Mouse (Mus musculus): ENCODE measurements around the gene Llph. TPM values are rescaled to one million over a fixed set of nuclear protein-coding genes. Genes with fewer than 3 reads are reported as not detected.

Gene Llph
- polyA plus RNA-seq, 1 experiment from 2014 or later: 38.7 TPM

DNA sequence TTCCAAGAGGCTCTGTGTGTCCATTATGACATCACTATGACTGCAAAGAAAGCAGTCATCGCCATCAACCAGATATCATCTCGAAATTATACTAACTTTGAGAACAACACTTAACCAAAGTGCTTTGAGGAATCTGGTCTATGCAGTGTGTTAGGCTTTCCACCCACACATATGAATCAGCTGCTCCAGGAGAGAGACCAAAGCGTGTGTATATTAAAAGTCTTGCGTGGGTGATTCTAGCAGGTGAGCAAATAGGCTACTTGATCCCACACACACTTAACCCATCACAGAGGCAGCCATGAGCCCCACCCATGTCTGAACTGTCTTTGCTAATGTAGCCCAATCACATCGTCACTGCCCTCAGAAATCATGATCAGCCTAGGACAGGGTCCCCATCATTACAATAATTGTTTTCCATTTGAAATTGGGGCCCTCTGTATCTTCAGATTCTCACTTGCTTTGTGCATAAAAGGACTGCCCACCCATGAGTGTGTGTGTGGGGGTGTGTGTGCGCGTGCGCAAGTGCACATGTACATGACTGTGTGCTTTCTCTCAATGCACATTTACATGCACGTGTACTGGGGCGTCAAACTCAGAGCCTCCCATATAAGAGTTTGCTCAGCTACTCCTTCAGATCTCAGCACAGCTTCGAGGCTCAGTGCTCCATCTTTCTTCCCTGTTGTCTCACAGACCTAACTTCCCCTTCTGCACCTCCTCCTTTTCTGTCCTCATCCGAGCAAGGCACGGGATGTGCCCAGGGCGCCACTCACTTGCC, 29.6 kb upstream of the Llph start:
- WGBS: 86% methylated on average over 14 of the region's 14 CpGs
- H3K4me1 ChIP-seq (replicated peaks; ENCODE audit: control insufficient read depth, insufficient read depth, low read length): peaks cover 8% of the 10 kb centered on the region; the same call in 1 of the 2 replicates
- no peaks in the 10 kb centered on the region for H3K9me3 ChIP-seq (ENCODE audit: control insufficient read depth, low read length)
- peaks cover 13% of the 10 kb centered on the region for H3K27me3 ChIP-seq (ENCODE audit: control insufficient read depth, insufficient read depth, low read length)
- no peaks in the 10 kb centered on the region for H3K36me3 ChIP-seq (replicated peaks; ENCODE audit: control insufficient read depth, insufficient read depth)
- no peak overlapping the region for H3K4me3 ChIP-seq (replicated peaks; ENCODE audit: low read length)
- no peak overlapping the region for H3K4me2 ChIP-seq (replicated peaks)
- DNase-seq (ENCODE audit: low spot score) (no peak), ATAC-seq (ENCODE audit: low FRiP score) (no peak)
- no peak overlapping the region for H3K27ac ChIP-seq
- no peak overlapping the region for H3K9ac ChIP-seq

DNA sequence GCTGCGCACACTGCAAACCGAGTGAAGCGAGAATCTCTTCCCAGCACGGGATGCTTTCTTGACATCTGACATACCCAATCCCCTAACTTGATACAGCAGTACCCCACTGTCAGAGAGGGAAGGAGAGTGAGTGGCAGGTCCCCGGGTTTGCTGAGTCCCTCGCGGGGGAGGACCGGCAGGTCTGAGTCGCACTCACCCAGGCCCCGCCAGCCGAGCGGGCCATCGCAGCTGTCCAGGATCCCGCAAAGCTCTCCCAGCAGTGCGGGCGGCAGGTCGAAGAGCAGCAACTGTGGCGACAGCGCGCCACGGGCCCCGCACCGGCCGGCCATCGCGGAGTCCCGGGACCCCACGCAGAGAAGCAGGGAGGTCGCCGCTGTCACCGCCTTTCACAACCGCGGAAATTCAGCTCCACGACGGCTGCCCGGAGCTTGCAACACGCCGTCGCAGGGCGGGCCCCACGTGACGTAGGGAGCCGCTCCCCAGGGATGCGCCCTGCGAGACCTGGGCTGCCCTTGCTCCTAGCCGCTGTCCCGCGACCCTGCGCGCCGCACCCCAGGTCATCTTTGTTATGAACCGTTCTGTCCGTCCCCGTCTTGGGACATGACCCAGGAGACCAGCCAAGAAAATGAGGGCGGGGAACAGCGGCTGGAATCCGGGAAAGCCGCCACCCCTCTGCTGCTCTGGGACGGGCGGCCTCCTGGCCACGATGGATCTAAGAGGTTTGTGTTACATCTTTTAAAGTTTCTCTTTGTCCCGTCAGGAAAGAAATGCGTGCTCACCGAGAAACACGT, 25.5 kb upstream of the Llph start, which contains the start of gene Tmbim4:
TSS of gene Tmbim4 (plus strand) at position 460 of the 791 bp plus-strand sequence.
- Histone ChIP-seq H3K36me3 (replicated peaks; ENCODE audit: control insufficient read depth, insufficient read depth) (no peaks in the 10 kb centered on the region), H3K4me1 (replicated peaks; ENCODE audit: control insufficient read depth, insufficient read depth, low read length) (peaks cover 8% of the 10 kb centered on the region; the same call in 1 of the 2 replicates), H3K9ac (peak within 1 kb of the TSS; percentile 50), H3K27ac (no peak within 1 kb of the TSS), H3K27me3 (ENCODE audit: control insufficient read depth, insufficient read depth, low read length) (peaks cover 13% of the 10 kb centered on the region), H3K4me3 (replicated peaks; ENCODE audit: low read length) (peak within 1 kb of the TSS; percentile 40), H3K9me3 (ENCODE audit: control insufficient read depth, low read length) (no peaks in the 10 kb centered on the region), H3K4me2 (replicated peaks) (peak within 1 kb of the TSS; percentile 66)
- ATAC-seq (ENCODE audit: low FRiP score) (peak; percentile 37; the same call in 1 of the 2 replicates), DNase-seq (ENCODE audit: low spot score) (no peak)
- WGBS: 1% methylated on average over 65 of the region's 65 CpGs

DNA sequence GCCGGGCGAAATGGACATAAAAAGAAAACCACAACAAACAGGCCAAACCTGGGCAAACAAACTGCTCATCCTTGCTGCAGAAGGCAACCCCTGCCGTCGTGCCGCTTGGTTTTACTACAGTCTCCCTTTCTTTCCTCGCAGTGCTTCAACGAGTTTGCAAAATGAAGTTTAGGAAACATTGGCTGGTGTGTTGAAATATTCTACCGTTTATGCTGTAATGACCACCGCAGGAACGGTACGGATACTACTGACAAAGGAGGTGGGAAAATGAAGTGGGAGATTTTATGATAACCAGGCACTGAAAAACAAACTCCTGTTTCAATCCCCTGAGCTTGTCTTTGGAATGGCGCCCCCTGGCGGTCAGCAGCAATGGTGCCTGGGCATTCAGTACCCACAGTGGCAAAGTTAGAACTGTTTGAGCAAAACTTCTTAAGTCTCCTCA, 24.9 kb upstream of the Llph start, which contains the start of gene Irak3:
TSS of gene Irak3 (minus strand) at position 170 of the 442 bp plus-strand sequence.
- no peak within 1 kb of the TSS for H3K27ac ChIP-seq
- 0 out of 2 replicates have a peak, but pooled peaks have one; percentile 31 for ATAC-seq (ENCODE audit: low FRiP score)
- WGBS: 3% methylated on average over 13 of the region's 13 CpGs

DNA sequence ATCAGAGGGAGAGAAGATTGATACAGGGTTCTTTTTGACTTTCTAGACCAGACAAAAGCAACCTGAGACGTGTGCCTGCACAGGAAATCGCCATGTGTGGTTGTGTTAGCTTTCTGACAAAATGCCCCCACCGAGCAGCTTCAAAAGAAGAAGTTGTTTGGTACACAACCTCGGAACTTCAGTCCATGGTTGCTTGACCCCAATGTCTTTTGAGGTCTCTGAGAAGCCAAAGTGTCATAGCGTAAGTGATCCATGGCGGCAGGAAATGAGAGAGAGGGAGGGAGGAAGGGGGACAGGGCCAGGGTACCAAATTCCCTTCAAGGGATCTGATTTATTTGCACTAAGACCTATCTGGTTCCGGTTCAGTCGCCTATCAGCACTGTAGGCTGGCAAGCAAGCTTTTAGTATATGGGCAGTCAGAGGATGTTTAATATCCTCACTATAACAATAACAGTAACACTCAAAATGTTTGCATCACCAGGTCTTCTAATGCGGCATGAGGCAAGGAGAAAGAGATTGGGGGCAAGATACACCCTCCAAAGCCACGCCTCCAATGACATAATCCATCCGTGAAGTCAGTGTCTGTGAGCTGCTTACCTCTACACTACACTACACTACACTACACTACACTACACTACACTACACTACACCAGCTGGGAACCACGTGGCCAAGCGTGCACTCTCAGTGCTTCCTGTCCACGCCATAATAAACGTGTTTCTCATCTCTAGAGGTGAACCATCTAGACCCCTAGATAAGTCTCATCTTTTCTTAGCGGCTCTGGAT, 24.2 kb upstream of the Llph start:
- no peak overlapping the region for H3K27ac ChIP-seq
- H3K4me1 ChIP-seq (replicated peaks; ENCODE audit: control insufficient read depth, insufficient read depth, low read length): peaks cover 8% of the 10 kb centered on the region; the same call in 1 of the 2 replicates
- H3K36me3 ChIP-seq (replicated peaks; ENCODE audit: control insufficient read depth, insufficient read depth): no peaks in the 10 kb centered on the region
- no peaks in the 10 kb centered on the region for H3K9me3 ChIP-seq (ENCODE audit: control insufficient read depth, low read length)
- H3K4me2 ChIP-seq (replicated peaks): no peak overlapping the region
- H3K27me3 ChIP-seq (ENCODE audit: control insufficient read depth, insufficient read depth, low read length): peaks cover 13% of the 10 kb centered on the region
- no peak for ATAC-seq (ENCODE audit: low FRiP score)
- no peak for DNase-seq (ENCODE audit: low spot score)
- 77% methylated on average over 16 of the region's 16 CpGs for WGBS
- H3K4me3 ChIP-seq (replicated peaks; ENCODE audit: low read length): no peak overlapping the region
- no peak overlapping the region for H3K9ac ChIP-seq

More for the DNA sequence above, 24.9 kb upstream of the Llph start, which contains the start of gene Irak3:
- Histone ChIP-seq H3K4me3 (replicated peaks; ENCODE audit: low read length) (peak within 1 kb of the TSS; percentile 40), H3K4me1 (replicated peaks; ENCODE audit: control insufficient read depth, insufficient read depth, low read length) (peaks cover 8% of the 10 kb centered on the region; the same call in 1 of the 2 replicates), H3K9ac (peak within 1 kb of the TSS; percentile 50), H3K27me3 (ENCODE audit: control insufficient read depth, insufficient read depth, low read length) (peaks cover 13% of the 10 kb centered on the region), H3K36me3 (replicated peaks; ENCODE audit: control insufficient read depth, insufficient read depth) (no peaks in the 10 kb centered on the region), H3K4me2 (replicated peaks) (peak within 1 kb of the TSS; percentile 66), H3K9me3 (ENCODE audit: control insufficient read depth, low read length) (no peaks in the 10 kb centered on the region)
- peak; percentile 87 for DNase-seq (ENCODE audit: low spot score)

DNA sequence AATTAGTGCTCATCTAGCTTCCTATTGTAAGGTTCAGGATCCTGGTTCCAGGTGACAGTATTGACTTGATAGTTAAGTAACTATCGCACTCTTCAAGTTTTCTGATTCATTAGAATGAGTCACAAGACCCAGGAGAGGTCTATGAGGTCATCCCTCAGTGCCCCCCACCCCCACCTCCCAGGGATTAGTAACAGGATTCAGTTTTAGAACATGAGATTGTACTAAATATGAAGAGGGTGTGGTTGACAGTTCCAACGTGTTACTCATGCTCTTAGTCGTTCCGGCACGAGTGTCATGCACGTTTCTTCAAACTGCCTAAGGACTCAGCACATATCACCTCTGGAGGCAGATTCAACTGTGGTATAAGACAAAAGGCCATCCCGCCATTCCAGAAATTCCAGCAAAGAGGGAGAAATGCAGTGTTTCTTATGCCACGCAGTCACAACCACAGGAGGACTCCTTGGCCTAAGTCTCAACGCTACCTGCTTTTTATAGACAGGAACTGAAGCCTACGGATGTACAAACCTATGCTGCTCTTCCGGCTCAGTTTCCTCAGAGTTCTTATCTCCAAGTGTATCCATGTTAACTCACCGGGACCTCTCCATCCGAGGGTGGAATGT, 22.2 kb upstream of the Llph start:
- no peak for DNase-seq (ENCODE audit: low spot score)
- Histone ChIP-seq H3K9me3 (ENCODE audit: control insufficient read depth, low read length) (no peaks in the 10 kb centered on the region), H3K4me3 (replicated peaks; ENCODE audit: low read length) (no peak overlapping the region), H3K9ac (no peak overlapping the region), H3K4me2 (replicated peaks) (no peak overlapping the region), H3K36me3 (replicated peaks; ENCODE audit: control insufficient read depth, insufficient read depth) (no peaks in the 10 kb centered on the region), H3K27ac (no peak overlapping the region), H3K4me1 (replicated peaks; ENCODE audit: control insufficient read depth, insufficient read depth, low read length) (peaks cover 15% of the 10 kb centered on the region), H3K27me3 (ENCODE audit: control insufficient read depth, insufficient read depth, low read length) (peaks cover 13% of the 10 kb centered on the region)
- ATAC-seq (ENCODE audit: low FRiP score): no peak
- WGBS: 85% methylated on average over 13 of the region's 13 CpGs

DNA sequence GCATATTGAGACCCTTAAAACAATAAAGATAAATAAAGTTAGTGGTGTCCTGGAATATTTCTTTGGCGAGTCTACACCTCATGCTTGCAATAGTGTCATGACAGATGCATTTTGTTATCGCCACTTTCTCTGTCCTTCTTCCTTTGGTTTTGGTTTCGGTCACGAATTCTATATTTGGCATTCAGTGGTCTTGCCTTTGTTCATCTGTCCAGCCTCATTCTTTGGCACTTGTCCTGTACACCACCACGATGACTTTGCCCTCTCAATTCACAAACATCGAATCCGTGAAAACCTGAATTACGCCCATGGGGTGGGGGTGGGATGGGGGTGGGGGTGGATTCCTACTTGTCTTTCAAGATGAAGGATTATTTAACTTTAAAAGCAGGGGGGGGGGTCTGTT, 18.9 kb upstream of the Llph start:
- H3K4me2 ChIP-seq (replicated peaks): no peak overlapping the region
- no peak for ATAC-seq (ENCODE audit: low FRiP score)
- no peak for DNase-seq (ENCODE audit: low spot score)
- H3K36me3 ChIP-seq (replicated peaks; ENCODE audit: control insufficient read depth, insufficient read depth): no peaks in the 10 kb centered on the region
- no peak overlapping the region for H3K27ac ChIP-seq
- H3K4me1 ChIP-seq (replicated peaks; ENCODE audit: control insufficient read depth, insufficient read depth, low read length): peaks cover 11% of the 10 kb centered on the region
- no peak overlapping the region for H3K9ac ChIP-seq
- WGBS: 89% methylated on average over 8 of the region's 8 CpGs
- H3K4me3 ChIP-seq (replicated peaks; ENCODE audit: low read length): no peak overlapping the region
- no peaks in the 10 kb centered on the region for H3K9me3 ChIP-seq (ENCODE audit: control insufficient read depth, low read length)
- no peaks in the 10 kb centered on the region for H3K27me3 ChIP-seq (ENCODE audit: control insufficient read depth, insufficient read depth, low read length)

DNA sequence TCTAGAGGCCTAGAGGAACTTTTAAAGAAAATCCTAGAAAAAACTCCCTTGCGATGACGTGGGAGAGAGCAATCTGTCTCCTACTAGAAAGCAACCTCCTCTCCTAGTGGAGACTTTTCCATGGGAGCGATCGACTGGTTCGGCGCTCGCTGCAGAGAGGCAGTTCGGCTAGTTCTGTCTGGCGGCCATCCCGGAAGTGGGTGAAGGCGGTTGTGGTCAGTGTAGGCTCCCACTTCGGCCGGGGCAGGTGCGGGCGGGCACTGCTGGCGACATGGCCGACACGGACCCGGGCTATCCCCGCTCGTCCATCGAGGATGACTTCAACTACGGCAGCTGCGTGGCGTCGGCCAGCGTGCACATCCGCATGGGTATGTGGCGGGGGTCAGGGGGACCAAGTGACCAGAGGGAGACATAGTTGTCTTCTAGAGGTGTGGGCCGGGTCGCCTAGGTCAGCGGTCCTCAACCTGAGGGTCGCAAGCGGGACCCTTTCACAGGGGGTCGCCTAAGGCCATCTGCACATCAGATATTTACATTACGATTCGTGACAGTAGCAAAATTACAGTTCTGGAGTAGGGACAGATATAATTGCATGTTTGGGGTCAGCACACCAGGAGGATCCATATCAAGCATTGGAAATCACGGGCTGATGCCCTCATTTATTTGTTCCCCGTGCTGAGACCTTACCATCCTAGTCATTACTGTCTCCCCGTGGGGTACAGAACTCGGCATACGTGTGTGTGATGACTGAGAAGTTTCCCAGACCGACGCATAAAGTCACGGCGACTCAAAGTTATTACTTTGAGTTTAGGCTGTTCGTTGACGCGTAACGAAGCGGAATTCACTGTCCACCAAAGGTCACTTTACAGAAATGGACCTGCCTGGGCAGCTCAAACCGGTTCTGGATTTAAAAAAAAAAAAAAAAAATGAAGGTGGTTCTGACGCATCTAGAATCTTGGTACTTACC, 18.0 kb upstream of the Llph start:
- DNase-seq (ENCODE audit: low spot score): peak; percentile 87
- peaks cover 11% of the 10 kb centered on the region for H3K4me1 ChIP-seq (replicated peaks; ENCODE audit: control insufficient read depth, insufficient read depth, low read length)
- peak; percentile 80 for ATAC-seq (ENCODE audit: low FRiP score)
- 3% methylated on average over 53 of the region's 53 CpGs for WGBS
- H3K27me3 ChIP-seq (ENCODE audit: control insufficient read depth, insufficient read depth, low read length): no peaks in the 10 kb centered on the region
- H3K9me3 ChIP-seq (ENCODE audit: control insufficient read depth, low read length): no peaks in the 10 kb centered on the region
- H3K4me2 ChIP-seq (replicated peaks): peak overlapping the region; percentile 73
- peak overlapping the region; percentile 93 for H3K4me3 ChIP-seq (replicated peaks; ENCODE audit: low read length)
- H3K27ac ChIP-seq: no peak overlapping the region
- H3K9ac ChIP-seq: peak overlapping the region; percentile 88
- H3K36me3 ChIP-seq (replicated peaks; ENCODE audit: control insufficient read depth, insufficient read depth): no peaks in the 10 kb centered on the region

DNA sequence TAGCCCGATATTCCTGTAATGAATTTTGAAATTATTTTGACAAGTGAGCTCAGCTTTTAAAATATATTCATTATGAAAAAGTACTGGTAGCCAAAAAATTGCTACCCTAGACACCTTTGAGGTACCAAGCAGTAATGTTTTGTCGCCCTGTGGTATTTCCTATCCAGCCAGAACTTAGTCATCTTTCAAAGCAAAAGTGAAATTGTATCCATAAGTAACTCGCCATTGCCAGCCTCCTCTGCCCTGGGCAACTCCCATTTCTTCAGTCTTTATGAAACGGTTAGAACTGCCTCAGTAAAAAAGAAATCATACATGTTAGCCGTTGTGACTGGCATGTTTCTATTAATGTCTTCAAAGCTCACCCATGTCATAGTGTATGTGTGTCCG, 17.3 kb upstream of the Llph start:
- DNase-seq (ENCODE audit: low spot score) (no peak), ATAC-seq (ENCODE audit: low FRiP score) (no peak)
- Histone ChIP-seq H3K4me1 (replicated peaks; ENCODE audit: control insufficient read depth, insufficient read depth, low read length) (peaks cover 11% of the 10 kb centered on the region), H3K36me3 (replicated peaks; ENCODE audit: control insufficient read depth, insufficient read depth) (no peaks in the 10 kb centered on the region), H3K9me3 (ENCODE audit: control insufficient read depth, low read length) (no peaks in the 10 kb centered on the region), H3K27me3 (ENCODE audit: control insufficient read depth, insufficient read depth, low read length) (no peaks in the 10 kb centered on the region), H3K4me2 (replicated peaks) (peak overlapping the region; percentile 73), H3K4me3 (replicated peaks; ENCODE audit: low read length) (peak overlapping the region; percentile 93), H3K27ac (no peak overlapping the region), H3K9ac (peak overlapping the region; percentile 6; the same call in 1 of the 2 replicates)
- 75% methylated on average over 6 of the region's 6 CpGs for WGBS

Data from hindbrain, embryonic 14.5 days (tissue).